Mouse (Mus musculus): ENCODE measurements around the gene Gucy2g.

Gucy2g gene

DNA sequence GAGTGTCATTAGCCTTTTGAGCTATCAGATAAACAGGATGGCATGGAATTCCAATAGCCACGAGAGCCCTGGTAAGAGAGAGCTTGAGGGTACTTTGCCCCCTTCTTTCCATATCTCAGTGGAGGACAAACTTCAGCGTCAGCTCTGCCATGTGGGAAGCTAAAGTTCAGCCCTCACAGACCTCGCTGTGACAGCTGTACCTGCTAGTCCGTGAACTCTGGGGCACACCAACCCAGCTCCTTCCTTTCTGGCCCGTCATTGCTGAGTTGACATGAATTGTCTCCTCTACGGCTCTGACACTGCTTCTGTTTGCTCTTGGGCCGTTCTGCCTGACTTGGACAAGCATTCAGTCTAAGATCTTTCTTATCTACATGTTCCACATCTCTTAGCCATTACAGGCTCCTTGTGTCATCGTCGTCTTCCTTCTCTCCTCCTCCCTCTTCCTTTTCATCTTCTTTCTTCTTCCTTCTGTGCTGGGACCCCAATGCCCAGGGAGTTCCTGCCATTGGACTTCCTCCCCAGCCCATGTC is 7.0 kb upstream of the Gucy2g start:
- in situ Hi-C loops (cut with MboI, MseI) = no loop called here

GRCm38 (mm10) chr19:55247563-55247962 is 6.5 kb upstream of the Gucy2g start:
- in situ Hi-C loops (cut with MboI, MseI) = no loop called here

DNA sequence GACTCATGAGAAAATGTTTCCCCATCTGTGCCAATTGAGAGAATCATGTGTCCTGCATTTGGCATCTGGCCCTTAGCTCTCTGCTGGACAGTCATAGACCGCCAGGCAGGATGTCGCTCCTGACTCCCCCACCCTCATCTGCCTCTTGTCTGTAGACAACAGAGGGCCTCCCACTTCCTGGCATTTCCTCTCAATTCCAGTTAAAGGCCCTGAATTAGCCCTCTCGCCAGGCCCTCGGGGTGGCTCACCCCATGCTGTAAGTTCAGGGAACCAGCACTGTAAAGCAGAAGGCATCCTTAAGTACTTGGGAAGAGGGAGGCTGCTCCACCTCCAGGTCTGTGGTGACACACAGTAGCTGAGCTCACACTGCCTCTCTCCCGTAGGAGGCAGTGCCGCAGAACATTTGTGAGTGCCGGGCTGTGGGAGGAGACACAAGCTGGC is 3.8 kb upstream of the Gucy2g start:
- in situ Hi-C loops (cut with MboI, MseI) = no loop called here

- in situ Hi-C loops (cut with MboI, MseI) = no loop called here
Measured at GRCm38 (mm10) chr19:55239766-55240426, 1.1 kb downstream of the Gucy2g start.

DNA sequence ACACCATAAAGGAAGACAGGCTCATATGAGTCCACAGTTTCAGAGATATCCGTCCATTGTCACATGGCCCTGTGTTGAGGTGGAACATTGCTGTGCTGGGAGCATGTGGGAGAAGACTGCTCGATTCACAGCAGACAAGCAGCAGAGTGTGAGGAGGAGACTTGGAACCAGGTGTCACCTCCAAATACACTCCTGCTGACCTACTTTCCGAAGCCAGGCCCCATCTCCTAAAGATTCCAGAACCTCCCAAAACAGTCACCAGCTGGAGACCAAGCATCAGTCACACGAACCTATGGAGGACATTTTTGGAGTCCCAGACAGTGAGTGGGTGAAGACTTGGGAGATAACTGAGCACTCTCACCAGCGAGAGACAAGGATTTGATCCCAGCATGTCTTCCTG is 4.5 kb downstream of the Gucy2g start:
- in situ Hi-C loops (cut with MboI, MseI) = no loop called here

DNA sequence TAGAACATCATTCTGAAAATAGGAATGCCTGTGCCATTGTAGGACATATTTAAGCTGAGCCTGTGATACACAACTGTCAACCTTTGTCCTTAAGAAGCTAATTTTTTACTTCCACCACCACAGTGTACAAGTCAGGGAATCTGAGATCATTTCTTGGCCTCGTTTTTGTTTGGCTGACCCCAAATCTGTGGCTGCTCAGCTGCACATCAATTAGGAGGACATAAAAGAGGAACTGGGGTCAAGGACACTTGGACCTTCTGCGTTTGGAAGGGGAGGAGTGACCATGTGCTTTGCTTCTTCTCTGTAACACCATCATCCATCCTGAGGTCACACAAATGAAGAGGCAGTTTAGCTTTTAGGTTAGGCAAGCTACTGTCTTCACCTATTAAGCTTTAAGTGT is 5.0 kb downstream of the Gucy2g start:
- in situ Hi-C loops (cut with MboI, MseI) = no loop called here

DNA sequence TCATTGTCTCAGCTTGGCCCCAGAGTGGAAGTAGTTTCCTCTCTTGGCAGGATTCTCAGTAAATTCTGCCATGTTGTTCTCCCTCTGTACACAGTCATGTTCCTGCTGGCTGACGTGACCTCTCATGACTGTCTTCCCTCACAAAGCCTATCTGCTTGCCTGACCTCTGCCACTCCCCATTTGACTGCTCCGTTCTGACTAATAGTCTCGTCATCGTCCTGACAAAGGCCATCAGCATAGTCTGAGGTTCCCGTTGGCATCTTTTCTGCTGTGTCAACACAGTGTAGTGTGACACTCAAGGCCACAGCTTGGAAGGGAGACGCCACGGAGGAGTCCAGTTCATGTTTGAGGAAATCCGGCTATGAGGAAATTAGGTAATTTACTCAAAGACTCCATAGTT is 8.9 kb downstream of the Gucy2g start:
- in situ Hi-C loops (cut with MboI, MseI) = no loop called here

- in situ Hi-C loops (cut with MboI, MseI) = no loop called here
Measured at GRCm38 (mm10) chr19:55231081-55231480, 10.0 kb downstream of the Gucy2g start.

DNA sequence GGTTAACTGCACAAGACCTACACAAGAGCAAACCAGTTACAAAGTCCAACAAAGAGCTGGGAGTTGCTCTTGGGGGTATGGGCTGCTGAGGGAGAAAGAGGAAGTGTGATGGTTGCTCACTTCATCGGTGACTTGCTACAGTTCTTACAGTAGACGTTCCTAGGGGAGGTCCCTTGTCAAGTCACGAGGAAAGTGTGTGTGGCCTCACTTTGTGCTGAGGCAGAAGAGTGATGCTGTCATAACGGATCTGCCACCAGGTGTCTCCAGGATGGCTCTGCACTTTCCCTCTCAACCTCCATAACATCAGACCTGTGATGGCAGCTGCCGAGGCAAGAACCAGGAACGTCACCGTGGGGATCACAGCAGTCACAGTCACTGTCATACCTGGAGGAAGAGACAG is 13.9 kb downstream of the Gucy2g start:
- in situ Hi-C loops (cut with MboI, MseI) = no loop called here

DNA sequence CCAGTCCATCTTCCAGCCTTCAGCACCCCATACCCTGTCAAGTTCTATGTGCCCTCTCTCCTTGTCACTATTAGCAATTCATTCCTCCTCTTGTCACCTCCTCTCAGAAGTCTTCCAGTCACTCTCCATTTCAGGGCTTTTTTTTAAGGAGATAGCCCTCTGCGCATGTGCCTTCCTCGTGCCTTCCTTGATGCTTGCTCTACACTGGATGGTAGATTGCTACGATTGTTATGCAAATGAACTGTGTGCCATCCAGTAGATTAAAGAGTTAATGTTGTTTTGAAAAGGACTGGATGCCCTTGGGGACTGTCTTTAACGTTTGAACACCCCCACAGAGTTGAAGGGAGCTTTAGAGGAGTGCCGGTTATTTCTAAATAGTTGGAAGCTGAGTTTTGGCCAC is 14.4 kb downstream of the Gucy2g start:
- in situ Hi-C loops (cut with MboI, MseI) = no loop called here

GRCm38 (mm10) chr19:55222268-55222667 is 18.8 kb downstream of the Gucy2g start:
- in situ Hi-C loops (cut with MboI, MseI) = no loop called here

DNA sequence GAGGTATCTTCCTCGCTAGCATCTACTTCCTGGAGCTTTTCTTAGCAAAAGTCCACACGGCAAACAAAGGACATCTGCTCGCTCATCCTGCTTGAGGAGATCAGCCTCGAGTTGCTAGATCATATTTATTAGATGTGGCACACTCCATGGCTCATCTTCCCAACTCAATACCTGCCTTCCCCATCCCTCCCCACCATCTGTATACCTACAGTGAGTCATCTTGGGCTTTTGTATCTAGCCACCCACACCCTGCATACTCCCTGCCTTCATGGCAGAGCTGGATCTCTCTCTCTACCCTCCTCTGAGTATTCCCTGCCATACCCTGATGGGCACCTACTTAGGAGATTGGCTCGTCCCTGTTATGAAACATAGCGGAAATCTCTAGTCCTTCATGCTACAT is 19.8 kb downstream of the Gucy2g start:
- in situ Hi-C loops (cut with MboI, MseI) = no loop called here

- in situ Hi-C loops (cut with MboI, MseI) = no loop called here
Measured at GRCm38 (mm10) chr19:55219359-55219758, 21.7 kb downstream of the Gucy2g start.

GRCm38 (mm10) chr19:55218741-55219221 is 22.3 kb downstream of the Gucy2g start:
- in situ Hi-C loops (cut with MboI, MseI) = no loop called here

DNA sequence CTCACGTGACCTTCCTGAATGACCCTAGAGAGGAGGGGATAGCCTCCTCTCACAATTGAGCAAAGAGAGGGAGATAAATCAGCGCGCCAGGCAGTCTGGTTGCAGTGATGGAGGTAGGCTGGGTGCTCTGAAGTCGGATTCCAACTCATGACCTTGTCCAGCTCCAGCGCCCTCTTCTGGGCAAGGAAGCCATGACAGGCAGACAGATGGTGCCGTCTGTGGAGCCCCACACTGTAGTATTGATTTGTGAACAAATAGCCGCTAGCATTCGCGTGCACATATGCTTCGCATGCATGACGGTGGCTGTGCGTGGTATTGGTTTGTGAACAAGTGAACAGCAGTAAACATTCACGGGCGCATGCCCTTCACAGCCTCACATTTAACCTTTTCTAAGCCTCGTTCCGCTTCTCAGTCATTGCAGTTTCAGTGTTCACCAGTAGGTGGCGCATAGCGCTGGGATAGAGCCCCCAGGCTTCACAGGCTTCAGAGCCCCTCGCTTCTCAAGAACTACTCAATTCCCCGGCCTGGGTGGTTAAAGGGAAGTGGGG is 22.8 kb downstream of the Gucy2g start:
- in situ Hi-C loops (cut with MboI, MseI) = no loop called here

DNA sequence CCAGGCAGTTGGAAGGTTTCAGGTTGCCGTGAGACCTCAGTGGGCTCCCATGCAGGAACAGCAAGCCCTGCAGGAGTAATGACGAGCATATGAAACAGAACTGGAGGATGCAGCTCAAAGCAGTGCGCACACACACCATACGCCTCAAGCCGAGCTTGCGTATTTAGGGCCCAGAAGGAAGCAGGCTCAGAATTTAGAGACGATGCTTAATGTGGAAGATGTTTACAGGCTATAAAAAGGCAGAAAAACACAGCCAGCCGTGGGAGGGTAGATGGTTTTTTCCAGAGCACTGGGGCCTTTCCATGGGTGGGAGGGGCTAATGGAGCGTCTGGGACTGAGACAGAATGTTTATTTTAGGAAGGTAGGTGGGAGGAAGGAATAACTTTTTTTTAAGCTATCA is 23.7 kb downstream of the Gucy2g start:
- in situ Hi-C loops (cut with MboI, MseI) = no loop called here

DNA sequence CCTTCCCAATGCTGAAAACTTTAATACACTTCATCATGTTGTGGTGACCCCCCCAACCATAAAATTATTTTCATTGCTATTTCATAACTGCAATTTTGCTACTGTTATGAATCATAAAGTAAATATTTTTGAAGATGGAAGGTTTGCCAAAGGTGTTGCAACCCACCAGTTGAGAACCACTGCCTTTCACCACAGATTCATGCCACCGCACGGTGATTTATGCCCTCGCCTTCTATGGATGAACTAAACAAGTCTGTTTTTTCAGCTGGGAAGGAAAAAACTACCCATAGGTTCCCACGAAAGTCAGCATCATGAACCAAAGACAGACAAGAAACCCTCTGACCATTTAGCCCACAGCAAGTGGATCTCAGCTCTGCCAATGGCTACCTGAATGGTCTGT is 24.2 kb downstream of the Gucy2g start:
- in situ Hi-C loops (cut with MboI, MseI) = no loop called here

DNA sequence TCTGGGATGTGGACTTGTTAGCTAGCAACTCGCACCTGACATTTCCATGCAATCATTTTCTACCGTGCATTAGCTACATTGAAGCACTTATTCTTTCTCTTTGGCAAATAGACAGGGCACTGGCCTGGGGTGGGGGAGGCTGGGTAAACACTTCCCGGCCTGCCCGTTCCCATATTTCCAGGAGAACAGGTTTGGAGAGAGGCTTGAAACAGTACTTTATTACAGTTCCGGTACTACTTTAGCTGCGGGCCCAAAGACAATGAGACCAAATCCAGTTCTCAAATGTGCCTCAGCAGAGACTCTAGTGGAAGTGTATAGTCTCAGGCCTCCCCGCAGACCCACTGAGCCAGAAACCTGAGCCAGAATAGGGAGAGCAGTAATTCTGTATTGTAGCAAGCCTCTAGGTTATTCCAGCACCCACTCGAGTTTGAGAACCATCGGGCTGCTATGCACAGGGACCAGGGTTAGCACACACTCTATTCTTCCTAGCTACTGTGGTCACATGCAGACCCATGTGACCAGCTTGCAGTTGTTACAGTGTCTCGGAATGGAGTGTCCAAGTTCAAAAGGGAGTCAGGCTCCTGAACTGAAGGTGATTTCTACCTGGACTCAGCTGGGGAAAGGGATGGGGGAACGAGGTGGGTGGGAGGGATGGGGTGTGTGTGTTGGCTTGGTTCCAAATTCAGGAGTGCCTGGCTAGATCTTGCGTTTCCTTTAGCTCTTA is 27.3 kb downstream of the Gucy2g start:
- in situ Hi-C loops (cut with MboI, MseI) = no loop called here

GRCm38 (mm10) chr19:55211698-55212097 is 29.3 kb downstream of the Gucy2g start:
- in situ Hi-C loops (cut with MboI, MseI) = no loop called here

- in situ Hi-C loops (cut with MboI, MseI) = no loop called here
Measured at GRCm38 (mm10) chr19:55209084-55209483, 32.0 kb downstream of the Gucy2g start.

GRCm38 (mm10) chr19:55208654-55209053 is 32.4 kb downstream of the Gucy2g start:
- in situ Hi-C loops (cut with MboI, MseI) = no loop called here

DNA sequence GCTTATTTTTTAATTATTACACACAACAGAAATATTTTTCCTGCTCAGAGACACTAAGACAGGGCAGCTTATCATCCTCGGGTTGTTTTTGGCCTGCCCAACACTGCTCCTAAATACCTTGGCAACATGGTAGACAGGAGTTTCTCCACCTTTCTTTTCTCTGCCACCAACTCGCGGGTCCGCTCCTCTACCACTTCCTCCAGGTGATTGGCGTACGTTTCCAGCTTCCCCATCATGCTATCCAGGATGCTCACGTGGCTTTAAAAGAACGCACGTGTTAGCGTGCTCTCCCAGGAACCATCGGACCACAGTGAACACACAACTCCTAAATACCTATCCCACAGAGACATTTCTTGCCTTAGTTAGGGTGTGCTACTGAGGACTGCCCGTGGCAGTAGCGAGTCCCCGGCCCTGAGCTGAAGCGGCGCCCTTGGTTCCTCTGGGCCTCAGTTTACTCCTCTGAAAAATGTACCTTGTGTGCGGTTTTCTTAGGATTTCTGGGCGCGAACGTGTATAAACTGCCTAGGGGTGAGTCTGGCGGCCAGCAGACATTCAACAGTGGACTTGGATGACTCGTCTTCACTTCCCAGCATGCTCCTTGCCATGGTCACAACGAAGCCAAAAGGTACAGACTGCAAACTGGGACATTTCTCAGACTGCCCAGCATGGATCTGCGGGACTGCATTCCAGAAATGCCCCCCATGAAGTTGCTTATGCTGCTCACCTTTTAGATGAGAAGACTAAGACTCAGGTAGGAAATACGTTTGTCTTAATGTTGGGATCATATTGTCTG is 33.1 kb downstream of the Gucy2g start:
- in situ Hi-C loops (cut with MboI, MseI) = no loop called here

All from T-helper 2 cell (primary cell).